Mouse (Mus musculus) kidney, postnatal 10 days (tissue): ENCODE measurements around the gene Ergic1.

Source experiments
- DNase-seq: peaks from one replicate; pipeline ENCODE4 v3.0.0; 2021; ENCODE audit warnings: mixed read lengths

Ergic1 gene

GRCm38 (mm10) chr17:26561290-26561640, at the start of gene Ergic1:
Gene Ergic1, plus strand, starts transcription at chr17:26561489.
- peak; percentile 97 for DNase-seq

GRCm38 (mm10) chr17:26511816-26512774, 49.2 kb upstream of the Ergic1 start:
- peak; percentile 70 for DNase-seq

GRCm38 (mm10) chr17:26512961-26513360, 48.3 kb upstream of the Ergic1 start:
- DNase-seq: no peak

- DNase-seq: no peak
Measured at GRCm38 (mm10) chr17:26513459-26514290, 47.6 kb upstream of the Ergic1 start.

- no peak for DNase-seq
Measured at GRCm38 (mm10) chr17:26514581-26515030, 46.7 kb upstream of the Ergic1 start.

- no peak for DNase-seq
Measured at GRCm38 (mm10) chr17:26515675-26516074, 45.6 kb upstream of the Ergic1 start.

- no peak for DNase-seq
Measured at GRCm38 (mm10) chr17:26518306-26518705, 43.0 kb upstream of the Ergic1 start.

- DNase-seq: peak; percentile 77
Measured at GRCm38 (mm10) chr17:26522711-26523110, 38.6 kb upstream of the Ergic1 start.

GRCm38 (mm10) chr17:26524316-26524715, 37.0 kb upstream of the Ergic1 start:
- DNase-seq: no peak

GRCm38 (mm10) chr17:26524801-26525200, 36.5 kb upstream of the Ergic1 start:
- no peak for DNase-seq

GRCm38 (mm10) chr17:26525316-26525715, 36.0 kb upstream of the Ergic1 start:
- no peak for DNase-seq

GRCm38 (mm10) chr17:26527291-26527690, 34.0 kb upstream of the Ergic1 start:
- DNase-seq: no peak

- no peak for DNase-seq
Measured at GRCm38 (mm10) chr17:26528751-26529150, 32.5 kb upstream of the Ergic1 start.

GRCm38 (mm10) chr17:26529791-26530241, 31.5 kb upstream of the Ergic1 start:
- DNase-seq: no peak

- DNase-seq: peak; percentile 54
Measured at GRCm38 (mm10) chr17:26530590-26531081, 30.7 kb upstream of the Ergic1 start.

- DNase-seq: no peak
Measured at GRCm38 (mm10) chr17:26531395-26532027, 29.8 kb upstream of the Ergic1 start.

- no peak for DNase-seq
Measured at GRCm38 (mm10) chr17:26532476-26533045, 28.7 kb upstream of the Ergic1 start.

GRCm38 (mm10) chr17:26533871-26534372, 27.4 kb upstream of the Ergic1 start:
- DNase-seq: no peak

- no peak for DNase-seq
Measured at GRCm38 (mm10) chr17:26534695-26535094, 26.6 kb upstream of the Ergic1 start.

GRCm38 (mm10) chr17:26535251-26536136, 25.8 kb upstream of the Ergic1 start:
- no peak for DNase-seq
